Mouse (Mus musculus) MEL (cell line): ENCODE results near the gene Oxld1. TPM values are rescaled to one million over a fixed set of nuclear protein-coding genes. Genes with fewer than 3 reads are reported as not detected.

Experiments
- DNase-seq: peaks from one replicate; pipeline ENCODE4 v3.0.0; 2011; ENCODE audit warnings: low read depth, low spot score
- H3K27ac ChIP-seq: 2 replicates; pipeline ENCODE4 v1.5.1; 2012; ENCODE audit warnings: low read depth, mild to moderate bottlenecking, control low read depth, low read length, moderate library complexity; ENCODE audit not compliant: control insufficient read depth
- H3K27me3 ChIP-seq, 2 experiments: fragments of 150-350 bp in 1 of 2; sonication (generic) in 1 of 2; 2 replicates each; pipeline ENCODE4 v1.6.1; 2012; ENCODE audit warnings: low read length in 2 of 2, mild to moderate bottlenecking in 2 of 2, improper control_type of control experiment in 1 of 2, moderate library complexity in 1 of 2; ENCODE audit not compliant: insufficient read depth in 2 of 2, control insufficient read depth in 1 of 2
- H3K36me3 ChIP-seq, 2 experiments: 2 replicates each; pipeline ENCODE4 v1.6.1; 2012 to 2014; ENCODE audit warnings: low read length in 2 of 2, improper control_type of control experiment in 1 of 2, inconsistent platforms in 1 of 2, mild to moderate bottlenecking in 1 of 2; ENCODE audit not compliant: insufficient read depth in 2 of 2, control insufficient read depth in 1 of 2
- H3K4me1 ChIP-seq, 2 experiments: fragments of 150-350 bp in 1 of 2; sonication (generic) in 1 of 2; 2 replicates each; pipeline ENCODE4 v1.6.1; 2012; ENCODE audit warnings: low read length in 2 of 2, improper control_type of control experiment in 1 of 2, mild to moderate bottlenecking in 1 of 2; ENCODE audit not compliant: insufficient read depth in 2 of 2, control insufficient read depth in 1 of 2
- H3K4me3 ChIP-seq, 2 experiments: fragments of 150-350 bp in 1 of 2; sonication (generic) in 1 of 2; 2 replicates each; pipeline ENCODE4 v1.5.1; 2012; ENCODE audit warnings: low read depth in 2 of 2, low read length in 2 of 2, mild to moderate bottlenecking in 2 of 2, moderate library complexity in 2 of 2, control low read depth in 1 of 2, improper control_type of control experiment in 1 of 2; ENCODE audit not compliant: control insufficient read depth in 1 of 2, insufficient read depth in 1 of 2
- H3K79me2 ChIP-seq: 2 replicates; pipeline ENCODE4 v1.6.1; 2012; ENCODE audit warnings: mild to moderate bottlenecking, low read length, moderate library complexity; ENCODE audit not compliant: control insufficient read depth, poor library complexity, insufficient read depth
- H3K9ac ChIP-seq: 2 replicates; pipeline ENCODE4 v1.6.1; 2012; ENCODE audit warnings: low read depth, mild to moderate bottlenecking, control low read depth, low read length, moderate library complexity; ENCODE audit not compliant: control insufficient read depth, poor library complexity, severe bottlenecking
- H3K9me3 ChIP-seq: fragments of 150-350 bp; sonication (generic); replicated peaks from 2 replicates; pipeline ENCODE4 v1.6.1; 2012; ENCODE audit warnings: mild to moderate bottlenecking, low read length, improper control_type of control experiment, moderate library complexity; ENCODE audit not compliant: insufficient read depth
- BHLHE40 ChIP-seq: IDR thresholded peaks from 2 replicates; pipeline ENCODE4 v1.6.1; 2012; ENCODE audit warnings: low read depth, mild to moderate bottlenecking, inconsistent platforms, low read length, improper control_type of control experiment, borderline replicate concordance
- CHD2 ChIP-seq: IDR thresholded peaks from 2 replicates; pipeline ENCODE4 v1.6.1; 2011; ENCODE audit warnings: low read length, improper control_type of control experiment
- CTCF ChIP-seq, 3 experiments: IDR thresholded peaks in 2 of 3; conservative IDR thresholded peaks in 1 of 3; 2 replicates each; pipeline ENCODE4 v1.5.1; 2011 to 2012; ENCODE audit warnings: low read length in 3 of 3, low read depth in 2 of 3, mild to moderate bottlenecking in 2 of 3, improper control_type of control experiment in 1 of 3, inconsistent platforms in 1 of 3, mixed read lengths in 1 of 3, moderate library complexity in 1 of 3; ENCODE audit not compliant: control insufficient read depth in 1 of 3, insufficient read depth in 1 of 3, poor library complexity in 1 of 3, severe bottlenecking in 1 of 3
- ELF1 ChIP-seq: IDR thresholded peaks from 2 replicates; pipeline ENCODE4 v1.6.1; 2014; ENCODE audit warnings: low read depth, mild to moderate bottlenecking, inconsistent platforms, low read length, improper control_type of control experiment, moderate library complexity
- ETS1 ChIP-seq: IDR thresholded peaks from 2 replicates; pipeline ENCODE4 v1.6.1; 2012; ENCODE audit warnings: low read depth, mild to moderate bottlenecking, inconsistent platforms, low read length, improper control_type of control experiment, moderate library complexity
- GABPA ChIP-seq: IDR thresholded peaks from 2 replicates; pipeline ENCODE4 v1.6.1; 2012; ENCODE audit warnings: low read depth, mild to moderate bottlenecking, inconsistent platforms, low read length, improper control_type of control experiment, moderate library complexity
- HCFC1 ChIP-seq: IDR thresholded peaks from 2 replicates; pipeline ENCODE4 v1.6.1; 2012; ENCODE audit warnings: low read depth, mild to moderate bottlenecking, inconsistent platforms, low read length, improper control_type of control experiment, moderate library complexity
- MAX ChIP-seq: IDR thresholded peaks from 2 replicates; pipeline ENCODE4 v1.6.1; 2011; ENCODE audit warnings: low read length, improper control_type of control experiment
- MAZ ChIP-seq: IDR thresholded peaks from 2 replicates; pipeline ENCODE4 v1.6.1; 2012; ENCODE audit warnings: low read depth, mild to moderate bottlenecking, inconsistent platforms, low read length, improper control_type of control experiment
- MEF2A ChIP-seq: IDR thresholded peaks from 2 replicates; pipeline ENCODE4 v1.6.1; 2014; ENCODE audit warnings: low read depth, mild to moderate bottlenecking, inconsistent platforms, low read length, improper control_type of control experiment; ENCODE audit not compliant: poor library complexity, insufficient replicate concordance, severe bottlenecking; ENCODE audit errors: extremely low read depth
- MXI1 ChIP-seq: IDR thresholded peaks from 2 replicates; pipeline ENCODE4 v1.6.1; 2011; ENCODE audit warnings: mild to moderate bottlenecking, low read depth, low read length, improper control_type of control experiment
- MYC ChIP-seq: IDR thresholded peaks from 2 replicates; pipeline ENCODE4 v1.6.1; 2011; ENCODE audit warnings: low read depth, mild to moderate bottlenecking, low read length, improper control_type of control experiment, moderate library complexity
- NRF1 ChIP-seq: IDR thresholded peaks from 2 replicates; pipeline ENCODE4 v1.6.1; 2014; ENCODE audit warnings: low read depth, mild to moderate bottlenecking, inconsistent platforms, low read length, improper control_type of control experiment, moderate library complexity; ENCODE audit not compliant: poor library complexity, insufficient read depth, severe bottlenecking
- POLR2AphosphoS5 ChIP-seq: IDR thresholded peaks from 2 replicates; pipeline ENCODE4 v1.6.1; 2012; ENCODE audit warnings: low read depth, borderline replicate concordance, mild to moderate bottlenecking, inconsistent platforms, low read length, moderate library complexity, mixed read lengths
- RAD21 ChIP-seq: IDR thresholded peaks from 2 replicates; pipeline ENCODE4 v1.6.1; 2011; ENCODE audit warnings: mild to moderate bottlenecking, low read depth, low read length, improper control_type of control experiment
- RCOR1 ChIP-seq: IDR thresholded peaks from 2 replicates; pipeline ENCODE4 v1.6.1; 2012; ENCODE audit warnings: low read depth, mild to moderate bottlenecking, inconsistent platforms, low read length, improper control_type of control experiment
- SIN3A ChIP-seq: IDR thresholded peaks from 2 replicates; pipeline ENCODE4 v1.6.1; 2012; ENCODE audit warnings: low read length, improper control_type of control experiment, inconsistent platforms
- SMC3 ChIP-seq: IDR thresholded peaks from 2 replicates; pipeline ENCODE4 v1.6.1; 2011; ENCODE audit warnings: low read depth, low read length, improper control_type of control experiment
- TAL1 ChIP-seq: IDR thresholded peaks from 2 replicates; pipeline ENCODE4 v1.6.1; 2012; ENCODE audit warnings: mild to moderate bottlenecking, inconsistent platforms, low read length, moderate library complexity, mixed read lengths
- TBP ChIP-seq: IDR thresholded peaks from 2 replicates; pipeline ENCODE4 v1.8.0; 2011; ENCODE audit warnings: low read depth, low read length, improper control_type of control experiment
- UBTF ChIP-seq: IDR thresholded peaks from 2 replicates; pipeline ENCODE4 v1.6.1; 2012; ENCODE audit warnings: low read depth, mild to moderate bottlenecking, inconsistent platforms, low read length, improper control_type of control experiment, moderate library complexity, borderline replicate concordance; ENCODE audit not compliant: insufficient read depth
- USF1 ChIP-seq: IDR thresholded peaks from 2 replicates; pipeline ENCODE4 v1.6.1; 2014; ENCODE audit warnings: low read depth, mild to moderate bottlenecking, inconsistent platforms, low read length, improper control_type of control experiment, moderate library complexity
- USF2 ChIP-seq, 2 experiments: IDR thresholded peaks; 2 replicates each; pipeline ENCODE4 v1.6.1; 2011 to 2012; ENCODE audit warnings: improper control_type of control experiment in 2 of 2, low read length in 2 of 2, borderline replicate concordance in 1 of 2, inconsistent platforms in 1 of 2, low read depth in 1 of 2, mild to moderate bottlenecking in 1 of 2; ENCODE audit not compliant: insufficient read depth in 1 of 2
- ZKSCAN1 ChIP-seq: IDR thresholded peaks from 2 replicates; pipeline ENCODE4 v1.6.1; 2012; ENCODE audit warnings: low read depth, mild to moderate bottlenecking, inconsistent platforms, low read length, improper control_type of control experiment, moderate library complexity
- ZMIZ1 ChIP-seq: IDR thresholded peaks from 2 replicates; pipeline ENCODE4 v1.6.1; 2012; ENCODE audit warnings: low read depth, mild to moderate bottlenecking, inconsistent platforms, low read length, improper control_type of control experiment, moderate library complexity
- polyA plus RNA-seq, 2 experiments: library from polyadenylated mRNA; stranded (reverse) in 1 of 2; unstranded in 1 of 2; fragments of >175 nt in 1 of 2; fragments of >200 nt in 1 of 2; gene quantifications; 2 replicates each; pipeline versions ENCODE4 v1.2.1 to v1.2.4; 2012; ENCODE audit warnings: low replicate concordance in 2 of 2, low read depth in 1 of 2; ENCODE audit not compliant: insufficient read length in 2 of 2, insufficient read depth in 1 of 2, missing spikeins in 1 of 2
- total RNA-seq: library from RNA; depleted of rRNA; stranded (reverse); fragments of 300-350 nt; gene quantifications from 2 replicates; pipeline ENCODE4 v1.2.3, GENCODE M21; 2012

Gene Oxld1
- total and polyA plus RNA-seq, 3 experiments, result 15.9 to 17.5 TPM; not detected in 1

GRCm38 (mm10) chr11:120492878-120493203 is 35.0 kb upstream of the Oxld1 start:
- Histone ChIP-seq H3K4me1 (peaks cover 0 to 20% of the 10 kb centered on the region in 2 experiments; a peak in 2 of 4 replicates), H3K9ac (peak overlapping the region; percentile 87), H3K4me3 (peak overlapping the region; percentile 63 to 80)

GRCm38 (mm10) chr11:120492024-120492877 is 34.4 kb upstream of the Oxld1 start:
- Histone ChIP-seq H3K9me3 (no peaks in the 10 kb centered on the region), H3K79me2 (peaks cover 20% of the 10 kb centered on the region), H3K27ac (peak overlapping the region; percentile 54), H3K27me3 (no peaks in the 10 kb centered on the region), H3K4me1 (peaks cover 0 to 20% of the 10 kb centered on the region in 2 experiments; a peak in 2 of 4 replicates), H3K36me3 (peaks cover 0 to 11% of the 10 kb centered on the region in 2 experiments; a peak in 3 of 4 replicates), H3K9ac (peak overlapping the region; percentile 87)
- TF ChIP-seq SIN3A (peak; percentile 94), MAX (peak; percentile 95), TBP (peak; percentile 67), ETS1 (peak; percentile 47; the same call in 1 of the 2 replicates), HCFC1 (peak; percentile 60), CTCF (IDR thresholded peaks at IDR 0.05 in 2 of 3, conservative IDR thresholded peaks at IDR 0.05 in 1 of 3; ENCODE audit: control insufficient read depth in 1 of 3, insufficient read depth in 1 of 3, low read depth in 2 of 3, low read length in 3 of 3, poor library complexity in 1 of 3, severe bottlenecking in 1 of 3) (peak; percentile 12 to 35 (median 14); a peak in 3 of 6 replicates), ZMIZ1 (peak; percentile 44; the same call in 1 of the 2 replicates), GABPA (no peak), POLR2AphosphoS5 (no peak; the same call in 1 of the 2 replicates), USF2 (IDR thresholded peaks at IDR 0.05; ENCODE audit: borderline replicate concordance in 1 of 2, insufficient read depth in 1 of 2, low read depth in 1 of 2, low read length in 2 of 2) (no peak), MXI1 (peak; percentile 93), MYC (peak; percentile 92), SMC3 (peak; percentile 26), NRF1 (no peak), MAZ (peak; percentile 79; the same call in 1 of the 2 replicates), CHD2 (no peak; the same call in 1 of the 2 replicates), RAD21 (peak; percentile 34), UBTF (0 out of 2 replicates have a peak, but pooled peaks have one; percentile 2), USF1 (peak; percentile 88)
- TF ChIP-seq, all 39 proteins: peak for 14
- H3K4me3 ChIP-seq, result peak overlapping the region; percentile 63 to 80
- DNase-seq, result peak; percentile 88

More at GRCm38 (mm10) chr11:120492878-120493203, 35.0 kb upstream of the Oxld1 start:
- no peaks in the 10 kb centered on the region for H3K27me3 ChIP-seq
- TF ChIP-seq SIN3A (no peak), BHLHE40 (no peak), GABPA (no peak), NRF1 (no peak), MEF2A (no peak), TAL1 (no peak), TBP (no peak), ZKSCAN1 (no peak), RAD21 (no peak), RCOR1 (no peak), ELF1 (no peak), USF1 (no peak), POLR2AphosphoS5 (no peak)
- TF ChIP-seq, all 39 proteins: peak for 0
- Histone ChIP-seq H3K79me2 (peaks cover 19% of the 10 kb centered on the region), H3K36me3 (peaks cover 0 to 11% of the 10 kb centered on the region in 2 experiments; a peak in 2 of 4 replicates), H3K9me3 (no peaks in the 10 kb centered on the region), H3K27ac (no peak overlapping the region)
- no peak for DNase-seq
